Mouse (Mus musculus) bone marrow, adult 2 months (tissue): ENCODE measurements at regions not wholly inside any gene's neighbourhood (a gene's known extent, or its start where the extent isn't known, plus 50 kb on each side); places are given as distances from the start of the nearest gene placed in this dataset.

Experiments
- H3K27ac ChIP-seq: fragments of 200-500 bp; 2 replicates; pipeline ENCODE4 v1.5.1; 2012; ENCODE audit warnings: low read depth, mild to moderate bottlenecking, control low read depth, inconsistent platforms, low read length; ENCODE audit not compliant: control insufficient read depth, poor library complexity, insufficient read depth
- H3K4me1 ChIP-seq: fragments of 200-500 bp; 2 replicates; pipeline ENCODE4 v1.6.1; 2011; ENCODE audit warnings: low read length; ENCODE audit not compliant: control insufficient read depth, insufficient read depth
- H3K4me3 ChIP-seq: fragments of 200-500 bp; replicated peaks from 2 replicates; pipeline ENCODE3; 2011; ENCODE audit warnings: mild to moderate bottlenecking, low read depth, low read length, control low read depth; ENCODE audit not compliant: control insufficient read depth
- CTCF ChIP-seq: fragments of 200-500 bp; IDR thresholded peaks from 2 replicates; pipeline ENCODE4 v1.5.1; 2011; ENCODE audit warnings: low read length, control low read depth; ENCODE audit not compliant: control insufficient read depth, insufficient read depth
- POLR2A ChIP-seq: fragments of 200-500 bp; IDR thresholded peaks from 2 replicates; pipeline ENCODE4 v1.6.1; 2011; ENCODE audit warnings: low read depth, mild to moderate bottlenecking, control low read depth, low read length, borderline replicate concordance; ENCODE audit not compliant: control insufficient read depth
- WGBS: fragments of 180-500 bp; shearing (Covaris S2); methylation state at CpG from one replicate; pipeline ENCODE4 v1.1.7; 2018; 5-methylcytosine and 5-hydroxymethylcytosine counted together

DNA sequence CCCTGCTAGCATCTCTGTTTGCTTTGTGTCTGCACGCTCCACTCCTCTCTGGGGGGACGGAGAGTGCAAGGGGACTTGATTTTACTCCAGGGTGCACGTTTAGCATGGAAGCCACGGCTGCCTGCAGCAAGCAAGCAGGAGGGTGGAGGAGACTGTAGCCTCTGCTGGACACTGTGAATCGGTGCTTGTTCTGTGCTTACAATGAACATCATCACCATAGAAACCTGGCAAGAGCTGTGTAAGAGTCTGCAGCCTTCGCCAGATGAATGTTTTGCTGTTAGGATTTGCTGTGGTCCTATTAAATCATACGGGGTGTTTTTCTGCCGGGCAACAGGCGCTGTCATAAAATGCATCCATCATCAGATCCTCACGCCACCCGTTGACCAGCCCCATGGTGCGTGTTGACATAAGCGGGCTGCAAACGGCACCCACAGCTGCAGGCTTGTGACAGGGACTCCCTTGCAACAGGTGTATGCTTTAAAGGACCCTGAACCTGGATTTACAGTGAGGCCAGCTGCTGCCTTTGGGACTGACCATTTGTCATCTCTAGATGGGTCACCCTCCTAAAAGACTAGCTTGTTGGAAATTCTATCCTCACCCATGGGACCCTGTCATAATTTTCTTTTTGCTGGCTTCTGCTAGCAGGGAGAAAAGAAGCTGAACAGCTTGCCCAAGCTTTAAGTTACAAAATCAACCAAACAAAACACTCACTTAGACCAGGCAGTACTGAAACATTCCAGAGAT lies 308.5 kb downstream of the Gadd45g start:
- 71% methylated on average over 14 of the region's 14 CpGs for WGBS
- TF ChIP-seq POLR2A: no peak
- no peak for TF ChIP-seq CTCF
- Histone ChIP-seq H3K27ac (peak overlapping the region; percentile 70; the same call in 1 of the 2 replicates), H3K4me1 (peaks cover 4% of the 10 kb centered on the region), H3K4me3 (no peak overlapping the region)

DNA sequence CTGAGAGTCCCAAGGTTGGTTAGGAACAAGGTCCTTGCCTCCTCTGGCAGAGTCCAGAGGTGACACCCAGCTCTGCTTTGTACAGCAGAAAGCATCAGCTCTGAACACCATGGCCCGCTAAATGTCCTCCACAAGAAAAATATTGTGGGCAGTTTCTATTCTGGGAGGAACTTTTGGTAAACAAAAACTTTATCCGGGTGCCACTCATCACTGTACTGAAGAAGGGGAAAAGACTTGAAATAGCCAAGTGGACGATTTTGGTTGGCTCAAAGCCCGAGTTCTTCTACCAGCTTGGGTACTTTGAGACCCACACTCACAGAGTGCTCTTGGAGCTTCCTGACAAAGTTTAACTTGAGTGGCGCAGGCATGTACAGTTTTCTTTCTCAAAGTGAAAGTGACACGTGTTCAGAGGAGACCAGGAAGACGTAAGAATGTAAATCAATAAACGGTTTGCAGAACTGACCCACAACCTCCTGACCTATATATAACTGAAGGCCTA lies 309.2 kb downstream of the Gadd45g start:
- Histone ChIP-seq H3K27ac (peak overlapping the region; percentile 70; the same call in 1 of the 2 replicates), H3K4me3 (no peak overlapping the region), H3K4me1 (peaks cover 4% of the 10 kb centered on the region)
- 5% methylated on average over 8 of the region's 8 CpGs for whole genome bisulfite sequencing
- TF ChIP-seq POLR2A (no peak), CTCF (no peak)

DNA sequence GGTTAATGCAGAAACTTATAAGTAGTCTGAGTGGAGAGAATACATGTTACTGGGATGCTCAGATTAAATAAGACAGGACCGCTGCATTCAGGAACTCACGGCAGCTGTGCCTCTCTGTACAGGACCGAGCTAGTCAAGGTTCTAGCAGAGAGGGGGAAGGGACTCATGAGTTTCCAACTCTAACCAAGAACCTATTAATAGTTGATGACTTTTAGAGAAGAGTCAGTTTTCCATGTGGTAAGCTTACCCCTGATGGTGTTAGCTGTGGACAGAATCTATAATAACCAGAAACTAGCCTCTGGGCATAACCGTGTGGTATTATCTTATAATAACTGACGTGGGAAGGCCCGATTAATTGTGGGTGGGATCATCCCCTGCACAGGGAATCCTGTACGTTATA lies 316.2 kb downstream of the Gadd45g start:
- WGBS: 85% methylated on average over 7 of the region's 7 CpGs
- no peaks in the 10 kb centered on the region for H3K4me1 ChIP-seq
- TF ChIP-seq CTCF (no peak), POLR2A (no peak)
- H3K27ac ChIP-seq: no peak overlapping the region
- H3K4me3 ChIP-seq: no peak overlapping the region

DNA sequence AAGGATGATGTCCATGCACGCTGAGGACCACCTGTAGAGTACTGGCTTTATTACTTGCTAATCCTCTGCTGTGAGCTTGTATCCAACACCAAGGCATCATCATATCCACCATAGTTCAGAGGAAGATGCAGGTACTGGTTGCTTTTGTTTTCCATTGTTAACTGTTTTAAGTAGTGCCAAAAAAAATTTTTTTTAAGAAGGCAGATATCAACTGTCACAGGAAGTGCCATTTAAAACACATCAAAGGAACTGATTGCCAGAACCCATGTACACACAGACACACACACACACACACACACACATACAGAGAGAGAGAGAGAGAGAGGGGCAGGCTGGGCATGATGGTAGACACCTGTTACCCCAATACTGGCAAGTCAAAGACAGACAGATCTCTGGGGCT lies 319.1 kb downstream of the Gadd45g start:
- no peak for TF ChIP-seq POLR2A
- no peak for TF ChIP-seq CTCF

DNA sequence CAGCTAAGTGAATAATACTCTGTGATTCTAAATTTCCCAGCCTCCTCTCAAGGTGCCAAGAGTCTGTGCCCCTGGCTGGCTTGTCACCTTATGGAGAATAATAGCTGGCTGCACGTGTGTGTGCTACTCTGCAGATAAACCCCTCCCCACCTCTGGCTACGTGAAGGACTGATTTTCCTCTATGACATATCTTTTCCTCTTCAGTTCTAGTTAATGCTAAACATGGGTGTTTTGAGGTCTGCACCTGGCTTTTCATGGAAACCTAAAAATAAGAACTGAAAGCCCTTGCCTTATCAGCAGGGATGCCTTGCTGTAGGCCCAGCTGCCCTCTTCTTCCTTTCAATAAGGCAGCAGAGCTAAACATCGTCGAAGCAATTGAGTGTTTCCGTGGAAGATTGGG lies 321.5 kb downstream of the Gadd45g start:
- Histone ChIP-seq H3K4me1 (no peaks in the 10 kb centered on the region; the same call in 1 of the 2 replicates), H3K27ac (no peak overlapping the region), H3K4me3 (no peak overlapping the region)
- TF ChIP-seq CTCF (no peak), POLR2A (no peak)
- WGBS: 27% methylated on average over 5 of the region's 5 CpGs

More for the DNA sequence above, 319.1 kb downstream of the Gadd45g start:
- no peak overlapping the region for H3K27ac ChIP-seq
- no peaks in the 10 kb centered on the region; the same call in 1 of the 2 replicates for H3K4me1 ChIP-seq
- H3K4me3 ChIP-seq: no peak overlapping the region
- WGBS: 85% methylated on average over 1 of the region's 1 CpGs

DNA sequence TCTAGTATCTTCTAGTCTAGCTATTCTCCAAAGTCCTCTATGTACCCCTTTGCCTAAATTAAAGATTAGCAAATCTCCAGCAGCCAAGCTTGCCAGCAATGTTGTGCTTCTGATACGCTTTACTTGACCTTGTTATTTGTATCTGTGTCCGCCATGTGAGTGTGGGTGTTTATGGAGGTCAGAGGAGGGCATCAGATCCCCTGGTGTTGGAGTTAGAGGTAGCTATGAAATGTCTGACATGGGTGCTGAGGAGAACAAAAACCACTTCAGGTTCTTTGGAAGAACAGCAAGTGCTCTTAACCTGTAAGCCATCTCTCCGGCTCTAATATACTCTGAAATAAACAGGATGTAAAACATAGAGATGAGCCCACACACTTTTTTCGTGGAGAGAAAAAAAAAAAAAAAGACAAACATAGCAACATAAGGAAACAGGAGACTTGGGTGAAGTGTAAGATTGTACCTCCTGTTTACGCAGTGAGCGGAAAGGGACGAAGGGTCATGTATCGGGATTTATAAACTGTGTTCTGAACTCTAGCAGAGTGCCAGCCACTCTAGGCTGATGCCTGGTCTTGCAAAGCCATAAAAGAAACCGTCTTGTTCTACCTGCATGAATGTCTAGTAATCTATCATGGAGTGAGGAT lies 326.3 kb downstream of the Gadd45g start:
- H3K27ac ChIP-seq: no peak overlapping the region
- no peak for TF ChIP-seq CTCF
- no peak for TF ChIP-seq POLR2A
- WGBS: 78% methylated on average over 9 of the region's 9 CpGs
- no peak overlapping the region for H3K4me3 ChIP-seq
- H3K4me1 ChIP-seq: no peaks in the 10 kb centered on the region; the same call in 1 of the 2 replicates

DNA sequence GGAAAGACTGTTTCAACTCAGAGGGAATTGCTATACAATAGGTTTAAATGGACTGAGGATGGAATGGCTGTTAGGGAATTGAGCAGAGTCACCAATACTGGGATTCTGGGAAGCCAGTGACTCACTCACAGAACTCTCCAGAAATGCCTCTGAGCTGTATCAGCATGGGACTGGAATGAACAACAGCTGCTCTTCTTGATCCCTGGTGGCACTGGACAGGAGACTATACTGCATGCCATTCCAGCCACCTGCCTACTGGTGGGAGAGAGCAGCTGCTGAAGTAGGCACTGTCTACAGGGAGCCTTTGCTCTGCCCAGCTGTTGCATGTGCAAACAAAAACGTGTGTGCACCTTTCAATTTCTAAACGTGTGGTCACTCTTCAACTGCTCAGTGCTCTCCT lies 329.2 kb downstream of the Gadd45g start:
- Histone ChIP-seq H3K27ac (no peak overlapping the region), H3K4me3 (no peak overlapping the region), H3K4me1 (no peaks in the 10 kb centered on the region)
- TF ChIP-seq CTCF: no peak
- TF ChIP-seq POLR2A: no peak
- 65% methylated on average over 2 of the region's 2 CpGs for WGBS

DNA sequence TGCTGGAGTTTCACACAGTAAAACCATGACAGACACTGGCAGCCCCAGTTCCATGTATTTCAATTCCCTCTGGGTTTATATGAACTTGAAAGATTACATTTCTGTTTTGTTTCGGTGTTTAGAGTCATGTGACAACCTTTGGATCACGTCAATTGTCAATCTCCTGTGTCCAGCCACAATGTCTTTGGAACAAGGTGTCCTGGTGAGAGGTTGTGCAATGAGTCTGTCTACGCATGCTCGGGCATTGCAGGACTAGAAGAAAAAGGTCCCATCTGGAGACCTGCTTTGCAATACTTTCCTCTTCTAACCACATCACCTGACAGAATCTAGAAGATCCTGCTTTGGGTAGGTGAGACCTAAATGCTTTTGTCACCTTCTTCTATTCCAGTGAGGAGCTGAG lies 333.5 kb downstream of the Gadd45g start:
- H3K27ac ChIP-seq: no peak overlapping the region
- H3K4me3 ChIP-seq: no peak overlapping the region
- no peak for TF ChIP-seq CTCF
- TF ChIP-seq POLR2A: no peak
- no peaks in the 10 kb centered on the region; the same call in 1 of the 2 replicates for H3K4me1 ChIP-seq
- WGBS: 54% methylated on average over 4 of the region's 4 CpGs

DNA sequence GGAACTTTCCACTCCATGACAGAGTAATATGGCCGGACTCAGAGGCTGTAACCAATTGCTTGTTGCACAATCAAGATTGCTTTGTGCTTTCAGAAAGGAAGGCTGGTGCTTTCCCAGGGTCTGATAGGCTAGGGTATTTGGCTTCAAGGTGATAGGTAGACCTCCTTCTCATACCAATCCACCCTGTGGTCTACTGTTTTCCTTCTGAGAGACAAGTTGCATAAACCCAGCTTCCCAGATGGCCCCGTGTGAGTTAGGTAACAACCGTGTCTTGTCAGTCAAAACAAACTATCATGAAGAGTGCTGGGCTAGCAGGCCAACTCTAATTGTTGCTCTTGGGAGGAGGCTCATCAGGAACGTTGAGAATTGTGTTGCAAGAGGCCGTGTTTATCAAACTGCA lies 337.2 kb downstream of the Gadd45g start:
- no peak overlapping the region for H3K4me3 ChIP-seq
- no peak overlapping the region for H3K27ac ChIP-seq
- TF ChIP-seq POLR2A: no peak
- TF ChIP-seq CTCF: no peak
- no peaks in the 10 kb centered on the region; the same call in 1 of the 2 replicates for H3K4me1 ChIP-seq
- WGBS: 37% methylated on average over 5 of the region's 5 CpGs
